Mouse (Mus musculus) liver, postnatal 0 days (tissue): ENCODE measurements around the gene Inha.

Source experiments
- CTCF ChIP-seq: sonication (generic); IDR thresholded peaks from 2 replicates; pipeline ENCODE4 v1.5.1; 2016; ENCODE audit warnings: antibody characterized with exemption, low read depth
- EP300 ChIP-seq: IDR thresholded peaks from 2 replicates; pipeline ENCODE4 v1.6.1; 2016; ENCODE audit warnings: antibody characterized with exemption, low read depth, mild to moderate bottlenecking

GRCm38 (mm10) chr1:75492579-75493170, 14.2 kb upstream of the Inha start:
- TF ChIP-seq EP300 (no peak), CTCF (no peak)
